Mouse (Mus musculus) stomach, embryonic 14.5 days (tissue): ENCODE measurements around the gene Nme6. TPM values are rescaled to one million over a fixed set of nuclear protein-coding genes. Genes with fewer than 3 reads are reported as not detected.

ENCODE experiments used
- microRNA-seq: library from miRNA; unstranded; fragments of <30 nt; microRNA quantifications from one replicate; pipeline ENCODE4, GENCODE M21; 2016
- polyA plus RNA-seq: library from polyadenylated mRNA; unstranded; fragments of >200 nt; fragmentation: Nextera tagmentation; extraction: Ambion mirVana; gene quantifications from 2 replicates; pipeline ENCODE4 v1.2.1, GENCODE M21; 2014

Gene Nme6
- polyA plus RNA-seq, 1 experiment from 2014 or later = 74.0 TPM

Small RNA genes lying within 50 kb of the gene (microRNA-seq; reads per million reads assigned to microRNA genes)
- gene Mir7089 = 1.3 reads per million

Other genes with a start within 250 kb of the Nme6 start
- not detected in 2 replicates for gene Fbxw24, start 206.7 kb upstream of the Nme6 start, polyA plus RNA-seq
- gene Fbxw25, start 168.1 kb upstream of the Nme6 start, polyA plus RNA-seq = not detected in 2 replicates
- 0.17 TPM in 1 of 2 replicates, not detected in the other for gene Fbxw18, start 130.0 kb upstream of the Nme6 start, polyA plus RNA-seq
- 0.13 TPM in 1 of 2 replicates, not detected in the other for gene Fbxw26, start 86.7 kb upstream of the Nme6 start, polyA plus RNA-seq
- not detected in 2 replicates for gene Fbxw27, start 42.1 kb upstream of the Nme6 start, polyA plus RNA-seq
- gene Spink8, start 20.5 kb upstream of the Nme6 start, polyA plus RNA-seq = not detected in 2 replicates
- gene Camp, start 16.9 kb downstream of the Nme6 start, polyA plus RNA-seq = 7.5 and 7.8 TPM in 2 replicates
- 25.2 and 29.8 TPM in 2 replicates for gene Cdc25a, start 42.8 kb downstream of the Nme6 start, polyA plus RNA-seq
- gene Map4, start 98.7 kb downstream of the Nme6 start, polyA plus RNA-seq = 62.0 and 65.2 TPM in 2 replicates